Mouse (Mus musculus) heart, postnatal 25 days (tissue): Measurements from ENCODE around the gene Nsmce1. TPM values are rescaled to one million over a fixed set of nuclear protein-coding genes. Genes with fewer than 3 reads are reported as not detected.

Experiments
- DNase-seq: peaks from one replicate; pipeline ENCODE4 v3.0.0; 2022; ENCODE audit warnings: low spot score
- intact Hi-C: fragments of 180-260 bp; cut with DNase I; formaldehyde crosslinking; loops from one replicate; pipeline ENCODE4 v1.15.1; 2025
- total RNA-seq, 2 experiments: library from RNA; stranded (reverse); gene quantifications; 2 replicates each; pipeline ENCODE4 v1.2.3; 2021

Nsmce1 gene
- 10 to 100 TPM; 26.7 to 30.5 TPM for total RNA-seq

- peak; percentile 95 for DNase-seq
- intact Hi-C loops = loop anchor here (2.0 to 5.0 kb wide), 2 partner anchors 18 to 91 kb away; no protein-coding TSS in a partner anchor
Observed at GRCm38 (mm10) chr7:125490947-125491735, at the start of gene Nsmce1. TSS of gene Nsmce1 (minus strand) at chr7:125491596.

- intact Hi-C loops = no loop called here
- DNase-seq = no peak
Observed at GRCm38 (mm10) chr7:125541026-125541425, 49.6 kb upstream of the Nsmce1 start.

- intact Hi-C loops = no loop called here
Observed at GRCm38 (mm10) chr7:125539351-125539750, 48.0 kb upstream of the Nsmce1 start.

GRCm38 (mm10) chr7:125527901-125528580, 36.6 kb upstream of the Nsmce1 start:
- no peak for DNase-seq
- intact Hi-C loops = loop anchor here (1.0 kb wide), 1 partner anchor 20 kb away; no protein-coding TSS in a partner anchor

More at GRCm38 (mm10) chr7:125539351-125539750, 48.0 kb upstream of the Nsmce1 start:
- no peak for DNase-seq

- intact Hi-C loops = loop anchor here (1.0 kb wide), 1 partner anchor 21 kb away; no protein-coding TSS in a partner anchor
- DNase-seq = no peak
Observed at GRCm38 (mm10) chr7:125527186-125527585, 35.8 kb upstream of the Nsmce1 start.

- intact Hi-C loops = no loop called here
- no peak for DNase-seq
Observed at GRCm38 (mm10) chr7:125523051-125523450, 31.7 kb upstream of the Nsmce1 start.

DNA sequence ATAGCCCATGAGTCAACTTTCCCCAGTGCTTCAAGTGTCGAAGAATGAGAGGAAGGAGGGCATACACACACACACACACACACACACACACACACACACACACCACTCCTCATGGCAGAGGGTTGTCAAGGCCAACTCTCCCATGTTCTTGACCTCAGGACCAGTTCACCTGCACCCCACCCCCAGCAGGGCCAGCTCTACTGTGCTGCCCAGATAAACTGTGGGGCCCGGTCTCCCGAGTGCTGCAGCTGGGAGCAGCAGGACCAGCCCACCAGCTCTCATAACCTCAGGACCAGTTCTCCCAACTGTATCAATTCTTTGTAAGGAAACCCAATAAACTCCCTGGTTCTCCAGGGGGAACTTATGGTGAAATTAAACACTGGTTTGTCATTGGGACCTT, 28.3 kb upstream of the Nsmce1 start:
- intact Hi-C loops = no loop called here
- DNase-seq = no peak

- DNase-seq = no peak
- intact Hi-C loops = no loop called here
Observed at GRCm38 (mm10) chr7:125517470-125517869, 26.1 kb upstream of the Nsmce1 start.

GRCm38 (mm10) chr7:125516723-125517122, 25.3 kb upstream of the Nsmce1 start:
- intact Hi-C loops = no loop called here
- no peak for DNase-seq

DNA sequence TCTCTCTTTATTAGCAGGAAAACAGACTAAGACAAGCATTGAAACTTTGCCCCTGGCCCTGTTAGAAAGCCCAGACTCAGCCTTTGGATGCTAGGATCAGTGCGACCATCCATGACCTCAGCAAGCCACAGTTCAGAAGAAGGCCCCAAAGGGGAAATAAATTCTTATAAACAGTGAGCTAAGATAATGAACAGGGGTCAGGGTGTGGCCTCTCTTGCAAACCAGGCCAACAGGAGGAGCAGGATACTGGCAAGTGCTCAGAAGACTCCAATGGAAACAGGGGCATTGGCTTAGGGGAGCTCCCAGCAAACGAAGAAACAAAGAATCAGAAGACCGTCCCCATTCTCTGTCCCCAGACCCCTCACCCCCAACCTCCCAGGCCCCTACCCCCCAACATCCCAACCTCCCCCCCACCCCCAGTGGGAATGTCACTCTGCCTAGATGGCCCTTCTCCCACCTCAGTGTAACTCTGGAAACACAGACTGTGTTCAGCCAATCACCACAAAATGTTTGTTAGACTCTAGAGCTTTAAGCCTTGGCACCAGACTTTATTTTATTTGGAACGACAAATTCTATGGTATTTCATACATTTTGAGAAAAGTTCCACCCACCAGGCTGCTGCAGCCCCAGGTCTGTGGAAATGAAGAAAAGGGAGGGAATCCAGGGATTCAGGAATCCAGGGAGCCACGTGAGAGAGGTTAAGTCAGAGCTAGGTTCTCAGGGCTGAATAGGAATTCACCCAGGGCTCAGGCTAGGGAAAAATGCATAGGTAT, 23.9 kb upstream of the Nsmce1 start:
- intact Hi-C loops = no loop called here
- no peak for DNase-seq

DNA sequence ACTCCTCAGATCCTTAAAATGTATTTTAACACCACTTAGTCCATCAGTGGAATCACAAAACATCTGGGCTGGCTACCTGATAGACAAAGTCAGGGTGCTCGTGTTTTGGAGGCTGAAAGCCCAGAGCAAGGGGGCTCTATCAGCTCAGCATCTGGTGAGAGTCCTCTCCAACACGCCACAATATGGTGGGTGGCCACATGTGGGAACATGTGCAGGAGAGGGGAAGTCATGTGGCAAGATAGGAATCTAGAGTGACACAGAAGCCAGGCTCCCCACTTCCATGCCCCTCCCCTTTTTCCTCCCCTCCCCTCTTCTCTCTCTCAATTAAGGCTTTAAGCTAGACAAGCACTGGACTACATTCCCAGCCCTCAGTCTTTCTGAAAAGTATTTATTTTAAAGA, 20.5 kb upstream of the Nsmce1 start:
- intact Hi-C loops = no loop called here
- no peak for DNase-seq

- DNase-seq = no peak
- intact Hi-C loops = no loop called here
Observed at GRCm38 (mm10) chr7:125511432-125511831, 20.0 kb upstream of the Nsmce1 start.

DNA sequence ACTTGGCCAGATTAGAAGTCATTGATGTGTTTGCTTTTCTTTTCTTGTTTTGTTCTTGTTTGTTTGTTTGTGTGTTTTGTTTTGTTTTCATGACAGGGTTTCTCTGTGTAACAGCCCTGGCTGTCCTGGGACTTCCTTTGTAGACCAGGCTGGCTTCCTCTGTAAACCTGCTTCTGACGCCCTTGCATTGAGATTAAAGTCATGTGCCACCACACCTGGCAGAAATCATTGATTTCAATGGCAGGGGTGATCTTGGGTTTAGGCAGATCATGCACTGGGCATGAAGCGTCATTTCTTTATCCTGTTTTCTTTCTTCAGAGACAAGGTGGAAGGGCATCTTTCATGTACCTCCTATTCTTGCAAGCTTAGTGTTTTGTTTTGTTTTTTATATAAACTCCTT, 15.9 kb upstream of the Nsmce1 start:
- intact Hi-C loops = no loop called here
- DNase-seq = no peak

- intact Hi-C loops = no loop called here
Observed at GRCm38 (mm10) chr7:125505568-125505967, 14.2 kb upstream of the Nsmce1 start.

DNA sequence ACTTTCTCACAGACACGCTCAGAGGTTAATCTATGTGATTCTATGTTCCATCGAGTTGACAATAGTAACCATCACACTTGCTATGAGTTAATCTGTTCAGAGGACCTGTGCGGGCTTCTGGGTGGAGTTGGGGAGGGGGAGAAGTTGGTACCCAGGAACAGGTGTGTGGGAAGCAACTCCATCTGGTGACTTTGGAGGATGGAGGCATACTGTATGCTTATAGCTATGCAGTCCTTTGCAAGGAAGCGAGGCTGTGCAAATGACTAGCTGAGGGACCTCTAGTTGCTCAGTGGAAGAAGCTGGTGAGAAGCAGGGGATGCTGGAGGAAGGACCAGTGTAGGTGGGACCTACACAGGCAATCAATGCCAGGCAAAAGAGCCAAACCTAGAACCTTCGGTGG, 13.2 kb upstream of the Nsmce1 start:
- DNase-seq = no peak

More at GRCm38 (mm10) chr7:125505568-125505967, 14.2 kb upstream of the Nsmce1 start:
- DNase-seq = no peak

DNA sequence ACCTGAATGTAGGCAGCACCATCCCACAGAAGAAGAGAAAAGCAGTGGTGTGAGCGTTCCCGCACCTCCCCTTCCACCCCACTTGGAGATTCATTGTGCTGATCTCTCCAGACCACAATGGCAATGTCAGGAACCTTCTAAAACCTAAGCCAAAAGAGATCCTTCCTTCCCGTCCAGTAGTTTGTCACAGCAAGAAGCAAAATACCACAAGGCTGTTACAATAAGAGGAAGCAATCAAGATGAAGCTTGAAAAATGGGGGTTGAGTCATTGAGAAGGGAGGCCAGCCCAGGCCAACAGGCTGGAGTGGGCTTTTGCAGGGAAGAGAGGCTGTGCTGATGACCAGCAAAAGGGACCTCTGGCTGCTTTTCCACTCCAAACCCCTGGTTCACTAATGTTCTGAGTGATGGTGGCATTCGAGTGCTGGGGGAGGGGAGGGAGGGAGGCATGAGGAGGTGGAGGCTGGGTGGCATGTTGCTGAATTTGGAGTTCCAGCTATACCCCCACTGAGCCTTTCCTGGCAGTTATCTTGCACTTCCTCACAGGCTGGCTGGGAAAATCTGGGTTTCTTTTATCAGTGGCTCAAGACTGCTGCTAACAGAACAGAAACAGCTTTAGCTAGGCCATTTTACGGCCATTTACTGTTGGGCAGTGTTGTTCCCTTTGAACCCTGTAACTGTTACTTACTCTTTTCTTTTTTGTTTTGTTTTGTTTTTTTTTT, 12.1 kb upstream of the Nsmce1 start:
- DNase-seq = no peak
- intact Hi-C loops = loop anchor here (2.0 kb wide), 1 partner anchor 31 kb away; no protein-coding TSS in a partner anchor

More for the DNA sequence above, 13.2 kb upstream of the Nsmce1 start:
- intact Hi-C loops = no loop called here

GRCm38 (mm10) chr7:125500879-125501278, 9.5 kb upstream of the Nsmce1 start:
- DNase-seq = no peak
- intact Hi-C loops = no loop called here

GRCm38 (mm10) chr7:125499927-125500868, 8.8 kb upstream of the Nsmce1 start:
- no peak for DNase-seq
- intact Hi-C loops = no loop called here
